Mouse (Mus musculus): ENCODE measurements at regions not wholly inside any gene's neighbourhood (a gene's known extent, or its start where the extent isn't known, plus 50 kb on each side); places are given as distances from the start of the nearest gene placed in this dataset.

DNA sequence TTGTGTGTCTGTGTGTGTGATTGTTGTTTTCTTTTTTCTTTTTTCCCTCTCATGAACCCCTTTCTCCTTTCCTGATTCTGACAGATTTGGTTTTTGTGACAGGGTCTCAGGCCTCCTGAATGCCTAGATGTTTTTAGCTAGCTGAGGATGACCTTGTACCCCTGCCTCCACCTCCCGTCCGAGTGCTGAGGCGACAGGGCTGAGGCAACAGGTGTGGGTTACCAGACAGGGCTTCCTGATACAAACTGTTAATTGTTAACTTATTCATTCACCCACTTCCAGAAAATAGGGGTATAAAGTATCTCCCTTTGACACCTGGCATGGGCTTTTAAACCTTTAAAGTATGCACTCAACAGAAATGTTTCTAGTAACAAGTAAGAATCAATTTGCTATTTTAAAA lies 65.0 kb upstream of the Ralgapa2 start:
- TF ChIP-seq FLI1 (IDR thresholded peaks at IDR 0.05; ENCODE audit: low read length) (no peak), GATA1 (IDR thresholded peaks at IDR 0.05; ENCODE audit: borderline replicate concordance, low read length) (no peak)

Data from megakaryocyte, embryonic 14.5 days (primary cell).